Mouse (Mus musculus): ENCODE measurements around the gene Zfp128.
A peak's percentile ranks its signal among the peaks of the same experiment; 100 is the strongest.
"Not testable (repeated sequence)": the region's sequence is repeated elsewhere in the genome, so short reads cannot be mapped to it uniquely, and the experiment has no call there.

Gene Zfp128

DNA sequence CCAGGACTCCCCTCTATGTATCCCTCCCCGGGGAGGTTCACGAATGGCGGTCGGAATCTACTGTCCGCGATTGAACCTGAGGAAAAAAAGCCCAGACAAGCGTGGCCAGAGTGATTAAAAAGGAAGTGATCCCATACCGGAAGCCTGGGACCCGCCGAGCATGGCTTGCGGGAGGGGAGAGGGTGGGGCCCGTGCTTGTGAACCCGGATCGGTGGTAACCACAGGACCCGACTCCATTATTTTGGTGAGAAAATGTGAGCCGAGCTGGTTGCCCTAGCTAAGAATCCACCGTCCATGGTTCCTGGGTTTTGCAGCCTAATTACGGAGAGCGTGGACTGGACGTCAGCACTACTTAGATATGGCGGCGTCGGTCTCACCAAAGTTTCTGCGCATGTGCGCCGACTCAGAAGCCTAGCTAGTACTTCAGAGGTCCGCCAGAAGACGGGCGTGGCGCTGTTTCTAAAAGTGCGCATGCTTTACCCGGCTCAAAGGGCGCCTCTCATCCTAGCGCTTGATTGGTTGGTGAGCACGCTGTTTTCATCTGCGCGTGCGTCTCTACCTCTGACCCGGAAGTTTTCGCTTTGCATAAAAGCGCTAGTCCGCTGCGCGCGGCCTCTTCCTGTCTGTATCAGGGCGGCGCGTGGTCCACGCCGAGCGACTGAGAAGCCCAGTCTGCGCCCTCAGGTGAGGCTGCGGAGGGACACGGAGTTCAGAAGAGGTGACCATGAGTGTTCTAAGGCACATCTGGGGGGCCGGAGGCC is 40.9 kb downstream of the Zfp128 start, which contains the start of gene Rps5:
Gene Rps5, plus strand, starts transcription at position 586 of the 761 bp plus-strand sequence.
- DNase-seq (ENCODE audit: low spot score), result peak; percentile 96

DNA sequence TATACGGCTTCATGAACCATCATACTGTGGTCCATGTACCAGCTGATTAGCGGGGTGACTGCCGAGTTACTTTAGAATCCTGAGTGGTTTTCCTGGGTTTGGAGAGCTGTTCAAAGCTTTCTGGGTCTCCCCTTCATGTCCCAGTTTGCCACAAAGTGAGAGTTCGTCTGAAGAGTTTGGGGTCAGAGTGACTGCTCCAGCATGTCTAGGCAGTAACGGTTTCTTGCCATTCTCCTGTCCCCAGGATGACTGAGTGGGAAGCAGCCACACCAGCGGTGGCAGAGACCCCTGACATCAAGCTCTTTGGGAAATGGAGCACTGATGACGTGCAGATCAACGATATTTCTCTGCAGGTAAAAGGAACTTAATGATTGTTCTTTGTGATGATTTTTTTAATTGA is 41.8 kb downstream of the Zfp128 start:
- DNase-seq (ENCODE audit: low spot score), result no peak

DNA sequence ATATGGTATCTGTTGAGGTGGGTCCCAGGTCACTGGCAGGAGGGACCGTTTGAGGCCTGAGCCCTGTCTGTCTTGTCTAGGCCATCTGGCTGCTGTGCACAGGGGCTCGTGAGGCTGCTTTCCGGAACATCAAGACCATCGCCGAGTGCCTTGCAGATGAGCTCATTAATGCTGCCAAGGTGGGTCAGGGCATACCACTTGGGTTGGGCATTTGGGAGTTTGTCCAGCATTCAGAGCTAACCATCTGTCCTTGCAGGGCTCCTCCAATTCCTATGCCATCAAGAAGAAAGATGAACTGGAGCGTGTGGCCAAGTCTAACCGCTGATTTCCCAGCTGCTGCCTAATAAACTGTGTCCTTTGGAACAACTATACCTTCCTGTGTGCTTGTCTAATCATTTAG is 45.3 kb downstream of the Zfp128 start:
- no peak for DNase-seq (ENCODE audit: low spot score)

DNA sequence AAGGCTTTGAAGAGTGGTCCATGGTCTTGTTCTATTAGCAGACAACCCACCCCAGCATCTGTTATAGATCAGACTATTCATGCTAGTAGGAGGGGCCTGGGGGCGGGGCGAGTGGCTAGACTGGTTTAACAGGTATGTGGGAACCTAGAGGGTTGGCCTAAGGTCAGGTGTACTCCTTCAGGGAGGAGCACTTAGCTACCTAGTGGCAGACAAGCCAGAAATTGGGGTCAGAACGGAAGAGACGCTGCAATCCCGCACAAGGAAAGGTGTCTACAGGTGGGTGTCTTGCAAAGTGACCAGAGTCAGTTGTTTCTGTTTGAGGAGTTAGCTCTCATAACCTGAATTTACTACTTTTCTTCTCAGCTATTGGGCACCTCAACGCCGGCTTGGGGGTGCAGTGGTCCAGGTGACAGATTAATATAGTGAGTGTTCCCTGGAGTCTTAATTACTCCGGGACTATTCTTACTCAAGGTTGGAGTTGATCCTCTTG is 46.3 kb downstream of the Zfp128 start, which contains the start of gene Rnf225:
Gene Rnf225, plus strand, starts transcription at position 226 of the 490 bp plus-strand sequence.
- DNase-seq (ENCODE audit: low spot score), result peak; percentile 16

DNA sequence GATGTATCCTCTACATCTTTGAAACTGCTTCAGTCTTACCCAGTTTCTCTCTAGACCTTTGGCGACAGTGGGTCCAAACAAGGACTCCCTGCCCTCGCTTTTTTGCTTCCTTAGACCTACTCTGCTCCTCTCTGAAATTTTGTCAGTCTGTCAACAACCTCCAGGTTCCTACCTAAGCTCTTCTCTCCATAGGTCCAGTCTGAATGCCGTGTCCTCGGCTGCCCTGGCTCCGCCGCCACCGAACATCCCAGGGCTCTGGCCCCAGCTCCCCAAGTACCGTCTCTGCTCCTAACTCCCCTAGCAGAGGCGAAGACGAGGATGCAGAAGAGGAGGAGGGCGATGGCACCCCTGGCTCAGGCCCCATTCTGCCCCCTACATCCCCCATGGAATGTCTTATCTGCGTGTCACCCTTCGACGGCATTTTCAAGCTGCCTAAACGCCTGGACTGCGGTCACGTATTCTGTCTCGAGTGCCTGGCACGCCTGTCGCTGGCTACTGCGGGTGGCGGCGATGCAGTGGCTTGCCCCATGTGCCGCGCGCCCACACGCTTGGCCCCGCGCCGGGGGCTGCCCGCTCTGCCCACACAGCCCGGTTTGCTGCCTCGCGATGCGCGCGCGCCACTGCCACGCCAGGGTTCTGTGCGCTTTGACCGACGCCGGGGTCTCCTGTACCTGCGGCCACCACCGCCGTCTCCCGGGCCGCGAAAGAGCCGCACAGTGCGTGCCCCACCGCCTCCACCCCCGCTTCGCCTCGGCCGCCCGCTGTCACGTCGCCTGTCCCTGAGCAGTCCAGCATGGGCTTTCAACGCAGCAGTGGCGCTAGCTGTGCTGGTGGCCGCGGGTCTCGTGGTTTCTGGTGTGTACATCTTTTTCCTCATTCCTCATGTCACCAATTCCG is 47.0 kb downstream of the Zfp128 start:
- DNase-seq (ENCODE audit: low spot score), result no peak

DNA sequence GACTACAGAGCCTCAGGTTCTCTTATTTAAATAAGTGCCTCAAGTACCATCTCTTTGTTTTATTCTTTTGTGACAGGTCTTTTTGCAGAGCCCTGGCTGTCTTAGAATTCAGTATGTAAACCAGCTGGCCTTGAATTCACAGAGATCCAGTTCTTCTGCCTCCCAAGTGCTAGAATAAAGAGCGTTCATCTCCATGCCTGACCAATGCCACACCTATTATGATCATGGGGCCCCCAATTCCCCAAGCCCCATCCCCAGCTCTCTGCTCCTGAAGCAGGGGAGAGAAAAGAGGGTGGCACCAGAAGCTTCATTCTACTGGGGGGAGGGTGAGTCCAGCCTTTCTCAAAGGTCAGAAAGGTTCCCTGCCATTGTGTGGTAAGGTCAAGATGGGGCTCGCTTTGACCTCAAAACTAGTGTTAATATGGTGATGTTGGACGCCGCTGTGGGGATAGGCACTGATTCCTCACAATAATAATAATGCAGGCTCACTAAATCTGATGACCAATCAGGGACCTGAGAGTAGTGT is 52.7 kb downstream of the Zfp128 start:
- no peak for DNase-seq (ENCODE audit: low spot score)

DNA sequence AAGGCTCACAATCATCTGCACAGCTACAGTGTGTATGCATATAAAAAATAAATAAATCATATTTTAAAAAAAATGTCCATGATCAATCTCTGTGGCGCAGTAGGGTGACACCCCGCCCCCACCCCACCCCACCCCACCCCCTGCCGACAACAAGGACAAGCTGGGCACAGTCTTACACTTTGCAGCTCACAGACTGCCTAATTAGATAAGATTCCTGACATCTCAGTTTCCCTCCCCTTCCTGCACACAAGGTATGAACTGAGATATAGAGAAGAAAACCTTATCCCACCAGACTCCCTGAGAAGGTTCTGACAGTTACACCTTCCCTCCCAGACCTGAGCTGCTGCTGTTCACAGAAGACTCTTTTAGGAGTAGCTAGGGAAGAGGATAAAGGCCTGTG is 53.8 kb downstream of the Zfp128 start:
- DNase-seq (ENCODE audit: low spot score), result no peak

DNA sequence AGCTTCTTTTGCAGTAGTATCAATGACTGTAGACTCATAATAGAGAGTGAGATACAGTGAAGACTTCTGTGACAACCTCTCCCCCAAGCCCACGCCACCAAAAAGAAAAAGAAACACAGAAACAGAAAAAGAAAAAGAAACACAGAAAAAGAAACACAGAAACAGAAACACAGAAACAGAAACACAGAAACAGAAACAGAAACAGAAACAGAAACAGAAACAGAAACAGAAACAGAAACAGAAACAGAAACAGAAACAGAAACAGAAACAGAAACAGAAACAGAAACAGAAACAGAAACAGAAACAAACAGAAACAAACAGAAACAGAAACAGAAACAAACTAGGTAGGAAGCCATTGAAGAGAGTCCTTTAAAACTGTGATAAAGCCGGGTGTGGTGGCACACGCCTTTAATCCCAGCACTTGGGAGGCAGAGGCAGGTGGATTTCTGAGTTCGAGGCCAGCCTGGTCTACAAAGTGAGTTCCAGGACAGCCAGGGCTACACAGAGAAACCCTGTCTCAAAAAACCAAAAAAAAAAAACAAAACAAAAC is 56.4 kb downstream of the Zfp128 start:
- DNase-seq (ENCODE audit: low spot score), result not testable (repeated sequence)

DNA sequence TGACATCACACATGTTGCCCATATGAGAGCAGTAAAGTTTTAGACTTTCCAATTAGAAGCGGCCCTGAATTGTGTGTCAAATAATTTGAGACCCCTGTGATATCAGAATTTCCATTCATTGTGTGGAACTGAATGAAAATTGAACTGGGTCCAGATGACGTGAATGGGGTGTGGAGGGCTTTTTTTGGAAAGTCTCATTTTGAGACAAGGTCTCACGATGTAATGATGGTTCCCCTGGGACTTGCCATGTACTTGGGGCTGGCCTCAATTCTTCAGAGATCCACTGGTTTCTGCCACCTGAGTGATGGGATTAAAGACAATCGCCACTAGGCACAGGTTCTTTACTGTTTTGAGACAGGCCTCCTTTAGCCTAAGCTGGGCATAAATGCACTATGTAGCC is 59.6 kb downstream of the Zfp128 start:
- DNase-seq (ENCODE audit: low spot score), result no peak
